Mouse (Mus musculus): ENCODE results near the gene 2810006K23Rik.

- TF ChIP-seq POLR2A (IDR thresholded peaks at IDR 0.05; ENCODE audit: extremely low read depth, insufficient read depth, low read length) (no peak), CTCF (IDR thresholded peaks at IDR 0.05; ENCODE audit: extremely low read depth, insufficient read depth, low read length) (no peak)
These were observed 17.8 kb upstream of the 2810006K23Rik start for GRCm38 (mm10) chr5:124310091-124310490.

Measured in cortical plate, adult 2 months (tissue).